Mouse (Mus musculus): ENCODE results near the gene Loxl1. TPM values are rescaled to one million over a fixed set of nuclear protein-coding genes. Genes with fewer than 3 reads are reported as not detected.
"Not testable (repeated sequence)": the region's sequence is repeated elsewhere in the genome, so short reads cannot be mapped to it uniquely, and the experiment has no call there.

Loxl1 gene
- polyA plus RNA-seq, 1 experiment from 2014 or later = 47.0 TPM

DNA sequence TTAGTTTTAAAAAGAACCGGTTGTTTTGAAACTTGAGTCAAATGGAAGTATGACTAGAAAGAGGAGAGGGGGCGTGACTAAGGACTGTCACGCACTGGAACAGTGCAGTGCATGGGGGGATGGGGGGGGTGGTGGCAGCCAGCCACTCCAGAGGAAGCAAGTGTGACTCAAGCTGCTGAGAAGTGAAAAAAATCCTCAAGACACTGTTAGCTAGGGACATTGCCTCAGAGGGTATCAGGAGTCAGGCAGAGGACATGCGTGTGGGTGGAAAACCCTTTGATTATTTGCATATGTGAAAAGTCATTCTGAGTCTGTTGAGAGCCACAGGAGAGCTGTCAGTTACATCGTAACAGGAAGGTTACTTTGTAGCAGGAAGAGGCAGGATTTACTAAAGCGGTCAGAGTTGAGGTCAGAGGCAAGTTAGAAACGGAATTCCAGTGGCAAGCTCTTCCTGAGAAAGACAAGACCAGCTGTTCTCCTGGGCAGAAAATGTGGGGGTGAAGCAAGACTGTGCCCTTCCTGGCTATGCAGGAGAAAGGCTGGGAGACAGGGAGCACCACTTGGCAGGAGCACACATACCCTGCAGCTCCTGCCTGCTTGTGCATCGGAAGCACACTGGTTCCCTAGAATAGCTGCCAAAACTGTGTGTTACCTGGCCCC lies 37.7 kb downstream of the Loxl1 start:
- ATAC-seq (replicated peaks; ENCODE audit: extremely low read depth, insufficient read depth, low FRiP score) = peak; percentile 83
- Histone ChIP-seq H3K27ac (ENCODE audit: low read length) (peak overlapping the region; percentile 79), H3K4me3 (ENCODE audit: low read length) (peak overlapping the region; percentile 7; the same call in 1 of the 2 replicates), H3K36me3 (ENCODE audit: control insufficient read depth, insufficient read depth) (no peaks in the 10 kb centered on the region), H3K9me3 (replicated peaks; ENCODE audit: control insufficient read depth, low read length) (no peaks in the 10 kb centered on the region), H3K4me1 (ENCODE audit: control insufficient read depth, insufficient read depth, low read length) (peaks cover 20% of the 10 kb centered on the region), H3K9ac (ENCODE audit: low read length) (peak overlapping the region; percentile 52), H3K27me3 (ENCODE audit: control insufficient read depth, insufficient read depth, low read length) (no peaks in the 10 kb centered on the region), H3K4me2 (ENCODE audit: low read depth, low read length) (peak overlapping the region; percentile 47)
- WGBS = 6% methylated on average over 8 of the region's 8 CpGs

DNA sequence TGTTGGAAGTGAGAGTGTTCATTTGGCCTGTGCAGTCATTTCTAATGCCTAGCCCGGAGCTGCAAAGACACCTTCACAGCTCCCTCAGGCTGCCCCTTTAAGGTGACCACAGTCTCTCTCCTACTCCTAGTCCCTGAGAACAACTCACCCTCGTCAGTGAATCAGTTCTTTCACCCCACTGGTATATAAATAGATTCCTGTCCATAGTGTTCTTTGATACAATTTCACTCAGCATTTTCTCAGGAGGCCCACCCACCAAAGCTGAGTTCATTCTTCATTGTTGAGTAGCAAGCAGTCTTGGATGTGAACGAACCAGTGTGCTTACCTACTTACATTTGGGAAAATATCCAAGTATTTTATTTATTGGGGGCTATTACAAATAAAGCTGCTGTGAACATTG lies 38.4 kb downstream of the Loxl1 start:
- H3K9ac ChIP-seq (ENCODE audit: low read length) = no peak overlapping the region
- H3K36me3 ChIP-seq (ENCODE audit: control insufficient read depth, insufficient read depth) = no peaks in the 10 kb centered on the region
- H3K4me3 ChIP-seq (ENCODE audit: low read length) = no peak overlapping the region
- H3K27ac ChIP-seq (ENCODE audit: low read length) = peak overlapping the region; percentile 79
- no peaks in the 10 kb centered on the region for H3K9me3 ChIP-seq (replicated peaks; ENCODE audit: control insufficient read depth, low read length)
- no peaks in the 10 kb centered on the region for H3K27me3 ChIP-seq (ENCODE audit: control insufficient read depth, insufficient read depth, low read length)
- WGBS = 23% methylated on average over 3 of the region's 3 CpGs
- peak overlapping the region; percentile 47 for H3K4me2 ChIP-seq (ENCODE audit: low read depth, low read length)
- peaks cover 20% of the 10 kb centered on the region for H3K4me1 ChIP-seq (ENCODE audit: control insufficient read depth, insufficient read depth, low read length)
- no peak for ATAC-seq (replicated peaks; ENCODE audit: extremely low read depth, insufficient read depth, low FRiP score)

DNA sequence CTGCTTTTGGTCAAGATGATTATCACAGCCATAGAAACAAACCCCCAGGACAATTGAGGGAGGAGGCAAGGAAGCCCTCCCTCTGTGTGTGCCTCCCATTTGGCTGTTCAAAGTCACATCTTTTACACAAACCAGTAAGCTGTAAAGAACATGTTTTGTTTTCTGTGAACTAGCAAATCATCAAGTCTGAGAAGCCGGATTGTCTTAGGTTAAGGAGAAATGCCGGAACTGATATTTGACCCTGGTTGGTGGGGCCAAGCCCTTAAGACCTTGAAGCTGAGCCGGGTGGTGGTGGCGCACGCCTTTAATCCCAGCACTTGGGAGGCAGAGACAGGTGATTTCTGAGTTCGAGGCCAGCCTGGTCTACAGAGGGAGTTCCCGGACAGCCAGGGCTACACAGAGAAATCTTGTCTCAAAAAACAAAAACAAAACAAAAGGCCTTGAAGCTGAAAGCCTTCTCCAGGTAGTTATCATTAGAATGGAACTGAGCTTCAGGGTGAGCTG lies 38.8 kb downstream of the Loxl1 start:
- ATAC-seq (replicated peaks; ENCODE audit: extremely low read depth, insufficient read depth, low FRiP score) = no peak
- H3K27ac ChIP-seq (ENCODE audit: low read length) = peak overlapping the region; percentile 79
- no peaks in the 10 kb centered on the region for H3K36me3 ChIP-seq (ENCODE audit: control insufficient read depth, insufficient read depth)
- H3K9ac ChIP-seq (ENCODE audit: low read length) = no peak overlapping the region
- WGBS = 80% methylated on average over 7 of the region's 7 CpGs
- H3K4me3 ChIP-seq (ENCODE audit: low read length) = no peak overlapping the region
- H3K4me2 ChIP-seq (ENCODE audit: low read depth, low read length) = no peak overlapping the region
- peaks cover 20% of the 10 kb centered on the region for H3K4me1 ChIP-seq (ENCODE audit: control insufficient read depth, insufficient read depth, low read length)
- H3K27me3 ChIP-seq (ENCODE audit: control insufficient read depth, insufficient read depth, low read length) = no peaks in the 10 kb centered on the region
- H3K9me3 ChIP-seq (replicated peaks; ENCODE audit: control insufficient read depth, low read length) = no peaks in the 10 kb centered on the region

DNA sequence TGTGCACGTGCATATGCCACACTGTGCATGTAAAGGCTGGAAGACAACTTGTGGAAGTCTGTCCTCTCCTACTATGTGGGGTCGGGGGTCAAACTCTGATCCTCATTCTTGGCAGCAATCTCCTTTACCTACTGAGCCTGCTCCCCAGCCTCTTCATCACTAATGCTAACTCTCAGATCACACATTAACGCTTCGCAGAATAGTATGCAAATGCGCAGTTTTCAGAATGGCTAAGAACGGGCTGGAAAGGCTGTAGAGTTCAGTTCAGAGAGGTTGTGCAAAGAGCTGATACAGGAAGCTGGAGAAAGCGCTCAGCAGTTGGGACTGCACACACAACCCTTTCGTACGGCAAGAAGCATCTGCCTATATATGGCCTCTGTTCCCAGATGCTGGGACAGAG lies 40.1 kb downstream of the Loxl1 start:
- H3K4me2 ChIP-seq (ENCODE audit: low read depth, low read length) = no peak overlapping the region
- no peak overlapping the region for H3K9ac ChIP-seq (ENCODE audit: low read length)
- no peak overlapping the region for H3K4me3 ChIP-seq (ENCODE audit: low read length)
- H3K27me3 ChIP-seq (ENCODE audit: control insufficient read depth, insufficient read depth, low read length) = no peaks in the 10 kb centered on the region
- WGBS = 71% methylated on average over 9 of the region's 9 CpGs
- no peaks in the 10 kb centered on the region for H3K36me3 ChIP-seq (ENCODE audit: control insufficient read depth, insufficient read depth)
- no peak for ATAC-seq (replicated peaks; ENCODE audit: extremely low read depth, insufficient read depth, low FRiP score)
- H3K9me3 ChIP-seq (replicated peaks; ENCODE audit: control insufficient read depth, low read length) = no peaks in the 10 kb centered on the region
- no peak overlapping the region for H3K27ac ChIP-seq (ENCODE audit: low read length)
- peaks cover 20% of the 10 kb centered on the region for H3K4me1 ChIP-seq (ENCODE audit: control insufficient read depth, insufficient read depth, low read length)

DNA sequence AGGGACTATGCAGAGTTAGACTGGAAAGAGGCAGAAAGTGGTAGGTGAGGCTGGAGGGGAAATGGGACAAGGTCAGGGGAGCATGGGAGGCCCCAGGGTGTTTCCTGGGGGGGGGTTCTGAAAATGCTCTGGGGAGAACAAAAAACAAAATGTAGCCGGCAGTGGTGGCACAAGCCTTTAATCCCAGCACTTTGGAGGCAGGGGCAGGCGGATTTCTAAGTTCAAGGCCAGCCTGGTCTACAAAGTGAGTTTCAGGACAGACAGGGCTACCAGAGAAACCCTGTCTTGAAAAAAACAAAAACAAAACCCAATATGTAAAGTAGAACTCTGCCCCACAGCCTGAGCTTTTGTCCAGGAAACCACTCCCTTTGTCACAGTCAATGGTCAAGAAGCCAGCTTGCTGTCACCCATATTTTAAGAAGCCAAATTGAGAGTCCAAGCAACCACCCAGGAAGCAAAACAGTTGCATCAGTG lies 40.9 kb downstream of the Loxl1 start:
- peaks cover 20% of the 10 kb centered on the region for H3K4me1 ChIP-seq (ENCODE audit: control insufficient read depth, insufficient read depth, low read length)
- ATAC-seq (replicated peaks; ENCODE audit: extremely low read depth, insufficient read depth, low FRiP score) = no peak

DNA sequence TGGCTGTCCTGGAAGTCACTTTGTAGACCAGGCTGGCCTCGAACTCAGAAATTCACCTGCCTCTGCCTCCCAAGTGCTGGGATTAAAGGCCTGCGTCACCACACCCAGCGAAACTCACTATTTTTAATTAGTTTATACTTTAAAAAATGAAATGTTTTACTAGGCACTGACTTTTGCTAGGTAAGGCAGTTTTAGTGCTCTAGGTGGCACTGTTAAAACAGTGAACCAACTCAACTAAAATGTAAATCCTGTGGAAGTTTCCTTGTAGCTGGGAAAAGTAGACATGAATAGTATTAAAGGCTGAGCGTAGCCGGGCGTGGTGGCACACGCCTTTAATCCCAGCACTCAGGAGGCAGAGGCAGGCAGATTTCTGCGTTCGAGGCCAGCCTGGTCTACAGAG lies 41.4 kb downstream of the Loxl1 start:
- ATAC-seq (replicated peaks; ENCODE audit: extremely low read depth, insufficient read depth, low FRiP score); H3K27me3 ChIP-seq (ENCODE audit: control insufficient read depth, insufficient read depth, low read length); H3K4me3 ChIP-seq (ENCODE audit: low read length); H3K9ac ChIP-seq (ENCODE audit: low read length); H3K36me3 ChIP-seq (ENCODE audit: control insufficient read depth, insufficient read depth); H3K4me2 ChIP-seq (ENCODE audit: low read depth, low read length); H3K27ac ChIP-seq (ENCODE audit: low read length); H3K9me3 ChIP-seq (replicated peaks; ENCODE audit: control insufficient read depth, low read length): not testable (repeated sequence)
- 90% methylated on average over 9 of the region's 9 CpGs for WGBS
- H3K4me1 ChIP-seq (ENCODE audit: control insufficient read depth, insufficient read depth, low read length) = peaks cover 26% of the 10 kb centered on the region

More for the DNA sequence above, 40.9 kb downstream of the Loxl1 start:
- Histone ChIP-seq H3K27me3 (ENCODE audit: control insufficient read depth, insufficient read depth, low read length) (no peaks in the 10 kb centered on the region), H3K4me3 (ENCODE audit: low read length) (no peak overlapping the region), H3K4me2 (ENCODE audit: low read depth, low read length) (no peak overlapping the region), H3K27ac (ENCODE audit: low read length) (no peak overlapping the region), H3K36me3 (ENCODE audit: control insufficient read depth, insufficient read depth) (no peaks in the 10 kb centered on the region), H3K9ac (ENCODE audit: low read length) (no peak overlapping the region), H3K9me3 (replicated peaks; ENCODE audit: control insufficient read depth, low read length) (no peaks in the 10 kb centered on the region)
- WGBS = 79% methylated on average over 2 of the region's 2 CpGs

DNA sequence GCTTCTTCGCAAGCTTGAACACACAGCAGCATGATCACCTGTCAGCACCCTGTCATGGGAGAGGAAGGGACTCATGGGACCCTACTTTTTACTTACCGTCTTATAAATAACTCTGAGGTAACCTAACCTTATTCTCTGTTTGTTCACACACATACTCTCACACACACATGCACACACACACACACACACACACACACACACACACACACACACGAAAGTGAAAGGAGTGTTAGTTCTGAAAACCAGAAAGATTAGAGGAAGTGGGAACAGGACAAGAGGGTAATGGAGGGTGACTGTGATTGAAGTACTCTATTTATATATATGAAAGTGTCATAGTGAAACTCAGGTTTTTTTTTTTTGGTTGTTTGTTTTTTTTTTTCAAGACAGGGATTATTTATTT lies 41.9 kb downstream of the Loxl1 start:
- H3K4me1 ChIP-seq (ENCODE audit: control insufficient read depth, insufficient read depth, low read length) = peaks cover 29% of the 10 kb centered on the region
- H3K9me3 ChIP-seq (replicated peaks; ENCODE audit: control insufficient read depth, low read length) = no peaks in the 10 kb centered on the region
- no peaks in the 10 kb centered on the region for H3K27me3 ChIP-seq (ENCODE audit: control insufficient read depth, insufficient read depth, low read length)
- no peak overlapping the region for H3K9ac ChIP-seq (ENCODE audit: low read length)
- no peak overlapping the region for H3K4me2 ChIP-seq (ENCODE audit: low read depth, low read length)
- no peak overlapping the region for H3K27ac ChIP-seq (ENCODE audit: low read length)
- ATAC-seq (replicated peaks; ENCODE audit: extremely low read depth, insufficient read depth, low FRiP score) = no peak
- H3K36me3 ChIP-seq (ENCODE audit: control insufficient read depth, insufficient read depth) = no peaks in the 10 kb centered on the region
- H3K4me3 ChIP-seq (ENCODE audit: low read length) = no peak overlapping the region
- 61% methylated on average over 3 of the region's 3 CpGs for WGBS

DNA sequence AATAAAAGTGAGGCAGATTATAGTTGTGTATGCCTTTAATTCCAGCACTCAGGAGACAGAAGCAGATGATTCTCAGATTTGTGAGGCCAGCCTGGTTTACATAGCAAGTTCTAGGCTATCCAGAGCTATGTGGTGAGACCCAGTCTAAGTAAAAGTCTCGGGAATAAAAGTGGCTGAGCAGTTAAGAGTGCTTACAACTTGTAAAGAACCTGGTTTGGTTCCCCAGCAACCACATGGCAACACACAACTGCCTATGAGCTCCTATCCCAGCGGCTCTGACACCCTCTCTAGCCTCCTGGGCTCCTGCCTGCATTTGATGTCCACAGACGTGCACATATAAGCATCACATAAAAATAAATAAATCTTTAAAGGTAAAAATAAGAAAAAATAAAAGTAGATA lies 42.9 kb downstream of the Loxl1 start:
- Histone ChIP-seq H3K9ac (ENCODE audit: low read length) (no peak overlapping the region), H3K4me3 (ENCODE audit: low read length) (no peak overlapping the region), H3K27ac (ENCODE audit: low read length) (no peak overlapping the region), H3K27me3 (ENCODE audit: control insufficient read depth, insufficient read depth, low read length) (no peaks in the 10 kb centered on the region), H3K9me3 (replicated peaks; ENCODE audit: control insufficient read depth, low read length) (no peaks in the 10 kb centered on the region), H3K4me1 (ENCODE audit: control insufficient read depth, insufficient read depth, low read length) (peaks cover 21% of the 10 kb centered on the region), H3K4me2 (ENCODE audit: low read depth, low read length) (no peak overlapping the region), H3K36me3 (ENCODE audit: control insufficient read depth, insufficient read depth) (no peaks in the 10 kb centered on the region)
- ATAC-seq (replicated peaks; ENCODE audit: extremely low read depth, insufficient read depth, low FRiP score) = no peak
- WGBS = 45% methylated on average over 3 of the region's 3 CpGs

DNA sequence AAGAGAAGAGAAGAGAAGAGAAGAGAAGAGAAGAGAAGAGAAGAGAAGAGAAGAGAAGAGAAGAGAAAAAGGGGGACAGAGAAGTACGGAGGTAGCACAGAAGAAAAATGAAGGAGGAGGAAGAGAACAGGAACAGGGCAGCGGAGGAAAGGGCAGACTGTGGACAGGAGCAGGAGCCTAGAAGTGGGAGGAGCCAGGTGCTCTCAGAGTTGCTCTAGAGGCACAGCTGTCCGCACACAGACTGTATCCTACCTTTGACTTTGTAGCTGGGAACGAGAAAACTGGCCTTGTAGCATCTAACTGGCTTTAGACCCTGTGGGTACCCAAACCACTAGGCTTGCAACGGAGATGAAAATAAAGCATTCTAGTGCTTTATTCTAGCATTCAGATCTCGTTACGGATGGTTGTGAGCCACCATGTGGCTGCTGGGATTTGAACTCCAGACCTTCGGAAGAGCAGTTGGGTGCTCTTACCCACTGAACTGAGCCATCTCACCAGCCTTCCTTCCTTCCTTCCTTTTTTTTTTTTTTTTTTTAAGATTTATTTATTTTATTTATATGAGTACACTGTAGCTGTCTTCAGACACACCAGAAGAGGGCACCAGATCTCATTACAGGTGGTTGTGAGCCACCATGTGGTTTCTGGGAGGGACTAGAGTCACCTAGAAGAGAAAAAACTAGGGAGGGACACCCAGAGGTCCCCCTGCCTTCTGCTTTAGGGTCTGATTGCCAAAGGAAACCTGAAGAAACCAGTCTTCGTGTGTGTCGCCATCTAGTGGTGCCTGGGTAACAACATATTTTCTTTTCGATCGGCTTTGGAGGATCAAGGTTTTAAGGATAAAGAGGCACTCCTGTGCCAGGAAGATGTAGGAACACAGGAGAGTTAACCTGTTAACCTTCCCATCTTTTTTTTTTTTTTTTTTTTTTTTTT lies 44.3 kb downstream of the Loxl1 start:
- H3K4me2 ChIP-seq (ENCODE audit: low read depth, low read length) = no peak overlapping the region

More for the DNA sequence above, 44.3 kb downstream of the Loxl1 start:
- Histone ChIP-seq H3K4me1 (ENCODE audit: control insufficient read depth, insufficient read depth, low read length) (peaks cover 9% of the 10 kb centered on the region), H3K9me3 (replicated peaks; ENCODE audit: control insufficient read depth, low read length) (no peaks in the 10 kb centered on the region), H3K36me3 (ENCODE audit: control insufficient read depth, insufficient read depth) (no peaks in the 10 kb centered on the region), H3K27ac (ENCODE audit: low read length) (no peak overlapping the region), H3K9ac (ENCODE audit: low read length) (no peak overlapping the region), H3K27me3 (ENCODE audit: control insufficient read depth, insufficient read depth, low read length) (no peaks in the 10 kb centered on the region), H3K4me3 (ENCODE audit: low read length) (no peak overlapping the region)
- ATAC-seq (replicated peaks; ENCODE audit: extremely low read depth, insufficient read depth, low FRiP score) = no peak
- 48% methylated on average over 12 of the region's 12 CpGs for WGBS

Data from heart, embryonic 16.5 days (tissue).